Mouse (Mus musculus): ENCODE results near the gene Mrpl10.

GRCm38 (mm10) chr11:97069770-97070169 lies 28.4 kb downstream of the Mrpl10 start:
- TF ChIP-seq CTCF (IDR thresholded peaks at IDR 0.05; ENCODE audit: low read depth) (no peak), EP300 (IDR thresholded peaks at IDR 0.05; ENCODE audit: low read depth) (no peak)
